Comparison of ENCODE assay signal across 12 mouse cellular contexts in genomic region chr1:74119115-74119514, GRCm38 (mm10). TPM values are rescaled to one million over a fixed set of nuclear protein-coding genes. Genes with fewer than 3 reads are reported as not detected.
DNase-seq lines count a peak whose midpoint lies in the region; ATAC-seq and TF ChIP-seq lines count a peak whose summit lies in the region.
"Had no signal": no experiment of that assay in that cellular context is flagged by ENCODE, and none has a peak within 500 bp of the region (broad histone marks: within the 10 kb centered on the region; RNA-seq: fewer than 3 reads in every experiment).

No protein-coding gene starts in this region.

- no peaks in the 10 kb centered on the region for H3K27me3 ChIP-seq in forebrain, embryonic 15.5 days
- H3K27me3 ChIP-seq in forebrain, embryonic 12.5 days, result peaks cover 29% of the 10 kb centered on the region
- peaks cover 29% of the 10 kb centered on the region for H3K27me3 ChIP-seq in kidney, embryonic 15.5 days
- peaks cover 4% of the 10 kb centered on the region; the same call in 1 of the 2 replicates for H3K27me3 ChIP-seq in cerebellum, adult 2 months (ENCODE audit: control insufficient read depth, insufficient read depth, low read length)
- peaks cover 2% of the 10 kb centered on the region; the same call in 1 of the 2 replicates for H3K27me3 ChIP-seq in thymus, adult 2 months (ENCODE audit: control insufficient read depth, insufficient read depth, low read length)

- no peak overlapping the region for H3K4me3 ChIP-seq in forebrain, embryonic 15.5 days
- H3K4me3 ChIP-seq in forebrain, embryonic 12.5 days (replicated peaks), result no peak overlapping the region
- H3K4me3 ChIP-seq in kidney, embryonic 15.5 days (replicated peaks), result no peak overlapping the region
- no peak overlapping the region for H3K4me3 ChIP-seq in cerebellum, adult 2 months (replicated peaks; ENCODE audit: insufficient read depth, low read depth, low read length)
- no peak overlapping the region for H3K4me3 ChIP-seq in thymus, adult 2 months (ENCODE audit: control insufficient read depth, insufficient read depth, low read length)
- H3K4me3 ChIP-seq: limb, embryonic 13.5 days had no signal

- peak; percentile 20; the same call in 1 of the 2 replicates for ATAC-seq in forebrain, embryonic 15.5 days (replicated peaks)
- ATAC-seq in forebrain, embryonic 12.5 days (ENCODE audit: low FRiP score), result no peak
- ATAC-seq in kidney, embryonic 15.5 days (replicated peaks; ENCODE audit: low FRiP score), result no peak

- H3K27ac ChIP-seq in forebrain, embryonic 15.5 days (replicated peaks), result no peak overlapping the region
- H3K27ac ChIP-seq in forebrain, embryonic 12.5 days, result no peak overlapping the region
- H3K27ac ChIP-seq in kidney, embryonic 15.5 days, result no peak overlapping the region
- no peak overlapping the region for H3K27ac ChIP-seq in cerebellum, adult 2 months (ENCODE audit: insufficient read depth, low read length)
- H3K27ac ChIP-seq in thymus, adult 2 months (ENCODE audit: control insufficient read depth, insufficient read depth, low read length), result no peak overlapping the region
- H3K27ac ChIP-seq: limb, embryonic 13.5 days had no signal

- no peak for TF ChIP-seq CTCF in cerebellum, adult 2 months (IDR thresholded peaks at IDR 0.05; ENCODE audit: borderline replicate concordance, insufficient read depth, low read depth, low read length)
- no peak for TF ChIP-seq CTCF in thymus, adult 2 months (IDR thresholded peaks at IDR 0.05; ENCODE audit: borderline replicate concordance, control insufficient read depth, extremely low read depth, insufficient read depth, low read length, poor library complexity)

- DNase-seq in kidney, adult 9 months, result peak; percentile 50
- peak; percentile 84 for DNase-seq in adipocyte (ENCODE audit: low spot score)
- peak; percentile 74 for DNase-seq in heart, postnatal 4 days
- no peak for DNase-seq in cerebellum, adult 2 months
- DNase-seq in thymus, adult 2 months, result no peak
- DNase-seq: lung, embryonic 14.5 days; retina, postnatal 1 day had no signal

- no peaks in the 10 kb centered on the region for H3K36me3 ChIP-seq in forebrain, embryonic 15.5 days
- H3K36me3 ChIP-seq in forebrain, embryonic 12.5 days (replicated peaks), result no peaks in the 10 kb centered on the region
- H3K36me3 ChIP-seq in kidney, embryonic 15.5 days, result no peaks in the 10 kb centered on the region
- no peaks in the 10 kb centered on the region for H3K36me3 ChIP-seq in thymus, adult 2 months (ENCODE audit: control insufficient read depth, insufficient read depth, low read length)
- H3K36me3 ChIP-seq: limb, embryonic 13.5 days had no signal

- no peak for TF ChIP-seq POLR2A in cerebellum, adult 2 months (IDR thresholded peaks at IDR 0.05; ENCODE audit: borderline replicate concordance, insufficient read depth, low read length)
- no peak for TF ChIP-seq POLR2A in thymus, adult 2 months (IDR thresholded peaks at IDR 0.05; ENCODE audit: control insufficient read depth, extremely low read depth, insufficient read depth, low read length, poor library complexity)

- no peak overlapping the region for H3K4me2 ChIP-seq in forebrain, embryonic 15.5 days (replicated peaks)
- H3K4me2 ChIP-seq in forebrain, embryonic 12.5 days, result no peak overlapping the region
- H3K4me2 ChIP-seq in kidney, embryonic 15.5 days, result no peak overlapping the region
- H3K4me2 ChIP-seq: limb, embryonic 13.5 days; lung, embryonic 14.5 days had no signal

- 52% methylated on average over 1 of the region's 1 CpGs for WGBS in forebrain, embryonic 15.5 days
- 87% methylated on average over 1 of the region's 1 CpGs for WGBS in forebrain, embryonic 12.5 days
- WGBS in kidney, embryonic 15.5 days, result 93% methylated on average over 1 of the region's 1 CpGs
- 73% methylated on average over 1 of the region's 1 CpGs for WGBS in cerebellum, adult 2 months
- 84% methylated on average over 1 of the region's 1 CpGs for WGBS in thymus, adult 2 months

- H3K4me1 ChIP-seq in forebrain, embryonic 15.5 days, result peaks cover 22% of the 10 kb centered on the region
- peaks cover 13% of the 10 kb centered on the region for H3K4me1 ChIP-seq in forebrain, embryonic 12.5 days
- peaks cover 21% of the 10 kb centered on the region for H3K4me1 ChIP-seq in kidney, embryonic 15.5 days
- 0 out of 2 replicates have a peak, but pooled peaks cover 3% of the 10 kb centered on the region for H3K4me1 ChIP-seq in cerebellum, adult 2 months (ENCODE audit: control insufficient read depth, insufficient read depth, low read length)
- peaks cover 2% of the 10 kb centered on the region; the same call in 1 of the 2 replicates for H3K4me1 ChIP-seq in thymus, adult 2 months (replicated peaks; ENCODE audit: control insufficient read depth, insufficient read depth, low read length)

- H3K9me3 ChIP-seq in forebrain, embryonic 15.5 days, result no peaks in the 10 kb centered on the region
- H3K9me3 ChIP-seq in forebrain, embryonic 12.5 days, result no peaks in the 10 kb centered on the region
- H3K9me3 ChIP-seq in kidney, embryonic 15.5 days (replicated peaks), result no peaks in the 10 kb centered on the region
- H3K9me3 ChIP-seq: limb, embryonic 13.5 days had no signal

- H3K9ac ChIP-seq in forebrain, embryonic 15.5 days (replicated peaks), result no peak overlapping the region
- H3K9ac ChIP-seq in forebrain, embryonic 12.5 days, result no peak overlapping the region
- H3K9ac ChIP-seq in kidney, embryonic 15.5 days, result no peak overlapping the region
- H3K9ac ChIP-seq: limb, embryonic 13.5 days; lung, embryonic 14.5 days had no signal

RNA-seq across cellular contexts. Expression of gene Tns1, which starts 5.1 kb away (rescaled TPM):
- polyA plus RNA-seq in forebrain, embryonic 15.5 days (2015; fragmentation: Nextera tagmentation; extraction: Ambion mirVana), result 6.0 and 7.9 TPM in 2 replicates
- polyA plus RNA-seq in forebrain, embryonic 12.5 days (2016; fragmentation: Nextera tagmentation; extraction: Ambion mirVana), result 13.0 and 15.9 TPM in 2 replicates
- 62.7 and 70.9 TPM in 2 replicates for polyA plus RNA-seq in kidney, embryonic 15.5 days (2015; fragmentation: Nextera tagmentation; extraction: Ambion mirVana)
- 100 to 1,000 TPM; 463 to 468 TPM for total RNA-seq in heart, postnatal 4 days (2021)
- 23.4 and 25.1 TPM in 2 replicates for polyA plus RNA-seq in cerebellum, adult 2 months (2012; rRNA removed)
- 117 and 122 TPM in 2 replicates for polyA plus RNA-seq in thymus, adult 2 months (2012; rRNA removed)

RNA-seq across cellular contexts. Expression of gene Rufy4, which starts 6.2 kb away (rescaled TPM):
- polyA plus RNA-seq in forebrain, embryonic 15.5 days (2015; fragmentation: Nextera tagmentation; extraction: Ambion mirVana), result 0.13 and 0.14 TPM in 2 replicates
- polyA plus RNA-seq in forebrain, embryonic 12.5 days (2016; fragmentation: Nextera tagmentation; extraction: Ambion mirVana), result 0.24 and 0.33 TPM in 2 replicates
- 0.17 and 0.40 TPM in 2 replicates for polyA plus RNA-seq in kidney, embryonic 15.5 days (2015; fragmentation: Nextera tagmentation; extraction: Ambion mirVana)
- 1 to 10 TPM; 1.1 to 1.2 TPM for total RNA-seq in heart, postnatal 4 days (2021)
- polyA plus RNA-seq in cerebellum, adult 2 months (2012; rRNA removed), result 0.17 and 0.18 TPM in 2 replicates
- 0.49 and 1.0 TPM in 2 replicates for polyA plus RNA-seq in thymus, adult 2 months (2012; rRNA removed)

RNA-seq across cellular contexts. Expression of gene Cxcr2, which starts 34.7 kb away (rescaled TPM):
- 0.13 TPM in 2 replicates for polyA plus RNA-seq in forebrain, embryonic 15.5 days (2015; fragmentation: Nextera tagmentation; extraction: Ambion mirVana)
- polyA plus RNA-seq in forebrain, embryonic 12.5 days (2016; fragmentation: Nextera tagmentation; extraction: Ambion mirVana), result 0.14 TPM in 1 of 2 replicates, not detected in the other
- polyA plus RNA-seq in kidney, embryonic 15.5 days (2015; fragmentation: Nextera tagmentation; extraction: Ambion mirVana), result 0.12 and 0.16 TPM in 2 replicates
- total RNA-seq in heart, postnatal 4 days (2021), result under 1 TPM; 0.11 to 0.17 TPM
- polyA plus RNA-seq in cerebellum, adult 2 months (2012; rRNA removed), result 0.15 TPM in 1 of 2 replicates, not detected in the other
- 0.74 and 2.2 TPM in 2 replicates for polyA plus RNA-seq in thymus, adult 2 months (2012; rRNA removed)
- total RNA-seq: layer of hippocampus, adult 8-10 months had no signal

Comparison
In these comparisons a context has a peak if more than half of its experiments do, and no peak if none do; other contexts are left out.
1. DNase-seq: peak in kidney, adult 9 months (single experiment), adipocyte (single experiment) and heart, postnatal 4 days (single experiment); none in cerebellum, adult 2 months (0 of 2) and thymus, adult 2 months (single experiment).